Mouse (Mus musculus): ENCODE measurements around the gene Arid1b.

DNA sequence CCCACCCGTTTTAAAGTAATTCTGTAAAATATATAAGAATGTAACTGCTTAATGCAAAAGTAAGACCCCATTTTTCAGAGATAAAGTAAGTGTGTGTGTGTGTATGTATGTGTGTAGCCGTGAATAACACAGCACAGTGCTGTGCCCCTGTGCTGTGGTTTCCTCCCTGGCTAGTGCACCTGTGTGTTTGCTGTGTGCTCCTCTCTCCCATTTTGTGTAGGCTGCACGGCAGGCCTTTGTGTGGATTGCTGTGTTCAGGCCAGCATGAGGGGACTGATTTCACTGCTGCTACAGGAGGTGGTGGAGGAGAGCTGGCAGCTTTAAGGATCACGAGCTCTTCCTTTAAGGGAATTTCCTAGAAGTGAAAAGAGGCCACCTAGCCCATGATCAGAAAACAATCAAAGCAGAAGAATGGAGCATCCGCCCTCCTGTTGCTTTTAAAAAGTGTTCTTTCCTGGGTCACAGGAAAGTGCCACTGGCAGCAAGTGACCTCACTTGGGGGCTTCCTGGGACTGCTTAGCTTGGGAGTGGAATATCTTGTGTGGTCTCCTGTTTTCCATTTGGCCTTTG is 66.5 kb downstream of the Arid1b start:
- TF ChIP-seq CTCF (IDR thresholded peaks at IDR 0.05) (no peak), EP300 (IDR thresholded peaks at IDR 0.05) (no peak)

Measured in lung, postnatal 0 days (tissue).